Mouse (Mus musculus) right cerebral cortex, adult 2 months (tissue): ENCODE results near the gene Lcmt2.

Experiments
- DNase-seq, 2 experiments: peaks; one replicate each; pipeline ENCODE4 v3.0.0; 2021 to 2022; ENCODE audit warnings: low spot score in 2 of 2

Lcmt2 gene

DNA sequence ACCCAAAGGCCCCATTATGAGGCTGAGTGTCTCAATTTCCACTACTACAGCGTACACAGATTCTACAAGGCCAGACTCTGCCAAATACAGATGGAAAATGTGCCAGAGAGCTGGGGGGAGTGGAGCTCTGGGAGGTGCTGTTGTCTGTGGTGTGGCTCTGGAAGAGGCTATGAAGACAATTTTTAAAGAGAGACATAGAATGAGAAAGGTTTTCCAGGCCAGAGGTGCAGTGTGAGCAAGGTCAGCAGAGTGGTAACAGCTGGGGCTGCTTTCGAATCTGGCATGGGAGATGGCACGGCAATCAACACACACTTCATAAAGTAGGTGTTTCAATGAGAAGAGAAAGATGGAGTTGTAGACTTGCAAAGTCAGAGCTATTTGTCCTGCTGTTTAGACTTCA, 21.2 kb downstream of the Lcmt2 start:
- DNase-seq: no peak

DNA sequence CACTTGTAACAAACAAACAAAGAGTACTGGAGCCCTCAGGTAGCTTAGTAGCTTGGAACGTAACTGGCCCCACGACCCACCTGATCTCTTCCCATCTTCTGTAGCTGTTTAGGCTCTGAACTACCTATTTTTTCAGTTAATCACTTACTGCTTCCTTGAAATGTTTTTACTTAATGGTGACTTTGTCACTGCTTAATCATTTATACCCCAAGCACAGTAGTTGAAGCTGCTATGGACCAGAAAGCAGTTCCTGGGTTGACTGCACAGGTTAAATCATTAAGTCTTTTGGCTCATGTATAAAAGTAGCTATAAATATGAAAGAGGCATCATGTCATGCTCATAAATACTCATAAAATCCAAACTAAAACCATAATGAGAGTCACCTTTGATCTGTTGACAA, 25.0 kb downstream of the Lcmt2 start:
- DNase-seq: no peak

DNA sequence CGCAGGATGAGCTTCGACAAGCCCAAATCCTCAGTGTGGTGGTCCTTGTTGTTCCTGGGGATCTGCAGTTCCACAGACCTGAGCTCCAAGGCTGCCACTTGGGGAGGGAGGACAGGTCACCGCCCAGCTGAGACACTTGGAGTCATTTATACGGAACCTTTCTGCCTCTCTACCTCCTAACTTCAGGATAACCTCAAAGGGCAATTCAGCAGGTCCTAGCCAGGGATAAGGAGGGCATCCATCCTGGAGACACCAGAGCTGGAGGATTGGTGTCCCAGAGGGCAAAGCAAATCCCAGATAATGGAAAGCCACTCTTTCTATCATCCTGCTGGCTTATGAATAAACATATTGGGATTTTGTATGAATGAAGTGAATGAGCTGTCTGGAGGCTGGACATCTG, 30.8 kb downstream of the Lcmt2 start, which contains the start of gene Tgm7:
Gene Tgm7 (minus strand): TSS at position 101 of the 400 bp plus-strand sequence.
- no peak for DNase-seq

DNA sequence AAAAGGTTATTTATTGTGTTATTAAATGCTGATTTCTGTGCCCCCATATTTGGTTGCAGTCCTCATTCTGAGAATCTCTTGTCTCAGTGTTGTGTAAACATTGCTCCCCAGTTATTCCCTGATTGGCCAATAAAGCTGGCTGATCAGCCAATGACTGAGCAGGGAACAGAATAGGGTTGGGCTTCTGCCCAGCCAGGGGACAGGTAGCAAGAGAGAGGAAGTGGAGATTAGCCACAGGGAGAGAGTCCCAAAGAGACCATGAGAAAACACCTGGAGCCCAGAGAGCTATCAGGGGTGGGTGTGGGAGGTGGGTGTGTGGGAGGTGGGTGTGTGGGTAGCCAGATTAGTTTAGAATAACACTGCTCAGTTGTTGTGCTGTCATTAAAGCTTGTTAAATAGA, 34.5 kb downstream of the Lcmt2 start:
- DNase-seq: no peak

DNA sequence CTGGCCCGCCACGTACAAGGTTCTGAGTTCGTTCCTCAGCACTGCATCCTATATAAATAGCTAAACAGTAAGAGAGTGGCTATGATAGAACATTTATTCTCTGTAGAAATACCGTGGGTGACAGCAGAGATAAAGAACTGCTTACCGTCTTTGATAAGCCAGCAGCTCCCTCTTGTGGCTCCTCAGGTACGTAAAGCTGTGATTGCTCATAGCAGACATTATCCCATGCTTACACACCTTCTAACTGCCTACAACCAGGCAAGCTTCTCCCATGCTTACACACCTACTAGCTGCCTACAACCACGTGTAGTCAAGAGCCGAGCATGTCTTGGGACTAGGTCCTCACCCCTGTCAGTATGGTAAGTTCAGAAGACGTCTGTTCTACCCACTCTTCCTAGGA, 38.4 kb downstream of the Lcmt2 start:
- DNase-seq: peak; percentile 83 to 85

DNA sequence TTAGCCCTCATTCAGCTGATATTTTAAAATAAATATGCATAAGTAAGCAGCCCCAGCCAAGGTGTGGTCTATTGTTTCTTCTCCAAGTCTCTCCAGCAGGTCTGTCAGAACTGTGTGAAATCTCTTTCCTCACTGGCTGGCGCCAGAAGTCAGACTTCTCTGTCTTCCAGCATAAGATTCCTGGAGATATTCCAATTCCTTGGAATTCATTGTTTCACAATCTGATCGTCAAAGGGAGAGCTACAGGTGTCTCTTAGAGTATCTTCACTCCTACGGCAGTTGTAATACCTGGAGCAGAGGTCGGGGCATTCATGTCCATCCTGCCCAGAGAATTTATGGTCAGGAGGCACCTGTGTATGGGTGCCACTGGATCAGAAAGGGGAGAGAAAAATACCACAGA, 50.7 kb downstream of the Lcmt2 start:
- DNase-seq: no peak

DNA sequence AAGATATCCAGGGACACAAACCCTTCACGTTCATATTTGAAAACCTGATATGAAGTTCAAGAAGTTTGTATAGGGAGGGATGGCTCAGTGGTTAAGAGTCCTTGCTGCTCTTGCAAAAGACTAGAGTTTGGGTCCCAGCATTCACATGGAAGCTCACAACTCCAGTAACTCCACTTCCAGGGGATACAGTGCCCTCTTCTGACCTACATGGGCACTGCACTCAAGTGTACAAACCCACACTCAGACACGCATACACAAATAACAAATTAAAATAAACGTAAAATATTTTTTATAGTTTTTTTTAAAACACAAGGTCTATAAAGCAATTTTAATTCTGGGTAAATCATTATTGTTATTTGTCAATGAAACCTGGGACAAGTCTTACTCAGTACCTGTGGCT, 51.9 kb downstream of the Lcmt2 start:
- DNase-seq: no peak

DNA sequence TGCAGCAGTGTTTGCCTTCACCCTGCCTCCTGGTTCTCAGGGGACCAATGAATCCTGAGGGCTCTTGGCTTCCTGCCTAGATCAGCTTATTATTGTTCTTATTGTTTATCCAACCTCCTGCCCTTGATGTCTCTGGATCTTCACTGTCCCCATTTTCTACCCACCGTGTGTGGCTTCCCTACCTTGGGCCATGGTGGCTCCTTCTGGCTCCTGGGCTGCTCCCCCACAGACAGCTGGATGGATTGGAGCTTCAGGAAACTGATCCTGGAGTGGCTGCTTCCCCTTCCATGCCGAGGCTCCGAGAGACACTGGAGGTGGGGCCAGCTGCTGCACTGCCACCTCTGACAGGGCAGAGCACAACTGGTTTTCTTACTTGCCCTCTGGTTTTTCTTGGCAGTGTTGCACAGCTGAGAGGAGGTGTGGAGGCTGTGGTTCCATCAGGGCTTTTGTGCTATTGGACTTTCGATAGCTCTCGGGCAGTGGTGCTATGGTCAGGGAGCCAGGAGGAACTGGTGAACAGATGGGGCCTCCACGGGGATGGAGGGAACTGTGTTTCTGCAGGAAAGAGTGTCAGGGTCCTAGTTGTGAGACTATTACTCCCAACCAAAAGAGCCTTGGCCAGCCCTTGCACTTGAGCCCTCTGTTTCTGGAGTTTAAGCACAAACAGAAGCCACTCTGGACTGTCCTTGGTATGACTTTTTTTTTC, 54.8 kb downstream of the Lcmt2 start, which contains the start of gene Tgm5:
Gene Tgm5 (minus strand): TSS at position 362 of the 706 bp plus-strand sequence.
- no peak for DNase-seq

DNA sequence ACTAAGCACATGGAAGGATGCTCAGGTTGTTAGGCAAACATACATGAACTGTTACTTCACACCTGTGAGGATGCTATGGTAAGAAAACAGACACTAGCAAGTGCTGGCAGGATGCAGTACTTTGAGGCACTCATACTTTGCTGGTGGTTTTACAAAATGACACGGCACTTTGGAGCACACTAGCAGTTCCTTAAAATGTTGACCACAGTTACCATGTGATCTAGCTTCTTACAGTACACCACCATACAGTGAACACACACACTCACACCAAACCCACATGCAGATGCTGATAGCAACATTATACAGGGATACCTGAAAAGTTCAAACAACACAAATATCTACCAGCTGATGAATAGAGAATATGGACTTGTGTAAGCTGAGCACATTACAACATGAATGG, 57.8 kb downstream of the Lcmt2 start:
- no peak for DNase-seq
